Mouse (Mus musculus): ENCODE measurements around the gene Ctsa. TPM values are rescaled to one million over a fixed set of nuclear protein-coding genes. Genes with fewer than 3 reads are reported as not detected.

Ctsa gene
- polyA plus RNA-seq, 1 experiment from 2014 or later, result 101 TPM

- peaks cover 6% of the 10 kb centered on the region; the same call in 1 of the 2 replicates for H3K36me3 ChIP-seq (replicated peaks)
- no peaks in the 10 kb centered on the region for H3K9me3 ChIP-seq
Measured at GRCm38 (mm10) chr2:164815348-164815747, 17.3 kb upstream of the Ctsa start.

GRCm38 (mm10) chr2:164815821-164816220 lies 16.9 kb upstream of the Ctsa start:
- Histone ChIP-seq H3K36me3 (replicated peaks) (peaks cover 10% of the 10 kb centered on the region), H3K9me3 (no peaks in the 10 kb centered on the region), H3K4me2 (no peak overlapping the region), H3K4me1 (no peaks in the 10 kb centered on the region), H3K27me3 (replicated peaks) (no peaks in the 10 kb centered on the region), H3K27ac (no peak overlapping the region), H3K9ac (no peak overlapping the region), H3K4me3 (no peak overlapping the region)
- WGBS, result 92% methylated on average over 8 of the region's 8 CpGs
- ATAC-seq (replicated peaks), result no peak

More at GRCm38 (mm10) chr2:164815348-164815747, 17.3 kb upstream of the Ctsa start:
- H3K9ac ChIP-seq, result no peak overlapping the region
- ATAC-seq (replicated peaks), result no peak
- H3K4me3 ChIP-seq, result no peak overlapping the region
- H3K4me2 ChIP-seq, result no peak overlapping the region
- WGBS, result 89% methylated on average over 5 of the region's 5 CpGs
- H3K27me3 ChIP-seq (replicated peaks), result no peaks in the 10 kb centered on the region
- H3K27ac ChIP-seq, result no peak overlapping the region
- H3K4me1 ChIP-seq, result no peaks in the 10 kb centered on the region

GRCm38 (mm10) chr2:164817206-164817605 lies 15.5 kb upstream of the Ctsa start:
- peaks cover 16% of the 10 kb centered on the region for H3K36me3 ChIP-seq (replicated peaks)
- no peak overlapping the region for H3K4me2 ChIP-seq
- no peak overlapping the region for H3K9ac ChIP-seq
- peaks cover 3% of the 10 kb centered on the region for H3K4me1 ChIP-seq
- no peak for ATAC-seq (replicated peaks)
- no peaks in the 10 kb centered on the region for H3K27me3 ChIP-seq (replicated peaks)
- no peak overlapping the region for H3K4me3 ChIP-seq
- H3K9me3 ChIP-seq, result no peaks in the 10 kb centered on the region
- WGBS, result 85% methylated on average over 6 of the region's 6 CpGs
- no peak overlapping the region for H3K27ac ChIP-seq

GRCm38 (mm10) chr2:164817703-164818102 lies 15.0 kb upstream of the Ctsa start:
- Histone ChIP-seq H3K4me2 (no peak overlapping the region), H3K27ac (no peak overlapping the region), H3K9ac (no peak overlapping the region), H3K36me3 (replicated peaks) (peaks cover 16% of the 10 kb centered on the region), H3K9me3 (no peaks in the 10 kb centered on the region), H3K27me3 (replicated peaks) (no peaks in the 10 kb centered on the region), H3K4me1 (peaks cover 7% of the 10 kb centered on the region), H3K4me3 (no peak overlapping the region)
- no peak for ATAC-seq (replicated peaks)
- 77% methylated on average over 5 of the region's 5 CpGs for WGBS

GRCm38 (mm10) chr2:164821060-164821459 lies 11.6 kb upstream of the Ctsa start:
- Histone ChIP-seq H3K4me3 (no peak overlapping the region), H3K27ac (no peak overlapping the region), H3K4me2 (no peak overlapping the region), H3K9ac (no peak overlapping the region), H3K27me3 (replicated peaks) (no peaks in the 10 kb centered on the region), H3K9me3 (no peaks in the 10 kb centered on the region), H3K36me3 (replicated peaks) (peaks cover 28% of the 10 kb centered on the region), H3K4me1 (peaks cover 22% of the 10 kb centered on the region)
- ATAC-seq (replicated peaks), result no peak
- 85% methylated on average over 6 of the region's 6 CpGs for WGBS

GRCm38 (mm10) chr2:164822636-164823165 lies 10.0 kb upstream of the Ctsa start, which contains the start of gene Zswim1:
Zswim1 (plus strand) TSS chr2:164822686.
- under 1% methylated on average over 32 of the region's 32 CpGs for WGBS
- Histone ChIP-seq H3K4me1 (peaks cover 29% of the 10 kb centered on the region), H3K36me3 (replicated peaks) (peaks cover 41% of the 10 kb centered on the region), H3K27ac (peak within 1 kb of the TSS; percentile 96), H3K9me3 (no peaks in the 10 kb centered on the region), H3K4me2 (peak within 1 kb of the TSS; percentile 57), H3K27me3 (replicated peaks) (no peaks in the 10 kb centered on the region), H3K4me3 (peak within 1 kb of the TSS; percentile 80), H3K9ac (peak within 1 kb of the TSS; percentile 81)
- peak; percentile 99 for ATAC-seq (replicated peaks)

- peaks cover 29% of the 10 kb centered on the region for H3K4me1 ChIP-seq
- WGBS, result 1% methylated on average over 10 of the region's 10 CpGs
- H3K4me3 ChIP-seq, result peak overlapping the region; percentile 80
- peak; percentile 81 for ATAC-seq (replicated peaks)
- no peaks in the 10 kb centered on the region for H3K27me3 ChIP-seq (replicated peaks)
- peak overlapping the region; percentile 96 for H3K27ac ChIP-seq
- H3K9me3 ChIP-seq, result no peaks in the 10 kb centered on the region
- H3K9ac ChIP-seq, result peak overlapping the region; percentile 81
- H3K36me3 ChIP-seq (replicated peaks), result peaks cover 41% of the 10 kb centered on the region
- H3K4me2 ChIP-seq, result peak overlapping the region; percentile 57
Measured at GRCm38 (mm10) chr2:164823181-164823585, 9.5 kb upstream of the Ctsa start.

- Histone ChIP-seq H3K9me3 (no peaks in the 10 kb centered on the region), H3K9ac (no peak overlapping the region), H3K36me3 (replicated peaks) (peaks cover 41% of the 10 kb centered on the region), H3K27ac (no peak overlapping the region), H3K27me3 (replicated peaks) (no peaks in the 10 kb centered on the region), H3K4me2 (peak overlapping the region; percentile 57), H3K4me3 (peak overlapping the region; percentile 80; the same call in 1 of the 2 replicates), H3K4me1 (peaks cover 29% of the 10 kb centered on the region)
- WGBS, result 94% methylated on average over 4 of the region's 4 CpGs
- no peak for ATAC-seq (replicated peaks)
Measured at GRCm38 (mm10) chr2:164823969-164824368, 8.7 kb upstream of the Ctsa start.

GRCm38 (mm10) chr2:164825521-164825920 lies 7.2 kb upstream of the Ctsa start:
- H3K9me3 ChIP-seq, result no peaks in the 10 kb centered on the region
- H3K36me3 ChIP-seq (replicated peaks), result peaks cover 36% of the 10 kb centered on the region
- no peak overlapping the region for H3K4me3 ChIP-seq
- H3K27ac ChIP-seq, result no peak overlapping the region
- H3K9ac ChIP-seq, result no peak overlapping the region
- no peak for ATAC-seq (replicated peaks)
- 94% methylated on average over 17 of the region's 17 CpGs for WGBS
- no peak overlapping the region for H3K4me2 ChIP-seq
- H3K27me3 ChIP-seq (replicated peaks), result no peaks in the 10 kb centered on the region
- H3K4me1 ChIP-seq, result peaks cover 29% of the 10 kb centered on the region

GRCm38 (mm10) chr2:164827146-164827850 lies 5.4 kb upstream of the Ctsa start:
- no peak overlapping the region for H3K27ac ChIP-seq
- H3K4me1 ChIP-seq, result peaks cover 25% of the 10 kb centered on the region
- H3K27me3 ChIP-seq (replicated peaks), result no peaks in the 10 kb centered on the region
- H3K4me2 ChIP-seq, result no peak overlapping the region
- 92% methylated on average over 16 of the region's 16 CpGs for WGBS
- peaks cover 27% of the 10 kb centered on the region for H3K36me3 ChIP-seq (replicated peaks)
- no peak overlapping the region for H3K9ac ChIP-seq
- H3K9me3 ChIP-seq, result no peaks in the 10 kb centered on the region
- no peak overlapping the region for H3K4me3 ChIP-seq
- no peak for ATAC-seq (replicated peaks)

- no peak within 1 kb of the TSS for H3K9ac ChIP-seq
- no peaks in the 10 kb centered on the region for H3K27me3 ChIP-seq (replicated peaks)
- H3K27ac ChIP-seq, result no peak within 1 kb of the TSS
- peaks cover 28% of the 10 kb centered on the region for H3K4me1 ChIP-seq
- H3K4me3 ChIP-seq, result no peak within 1 kb of the TSS
- H3K9me3 ChIP-seq, result no peaks in the 10 kb centered on the region
- WGBS, result 90% methylated on average over 6 of the region's 6 CpGs
- no peak for ATAC-seq (replicated peaks)
- no peak within 1 kb of the TSS for H3K4me2 ChIP-seq
- peaks cover 27% of the 10 kb centered on the region for H3K36me3 ChIP-seq (replicated peaks)
Measured at GRCm38 (mm10) chr2:164828437-164828836, 4.2 kb upstream of the Ctsa start, which contains the start of gene Spata25. Spata25 (minus strand) TSS chr2:164828537.

- H3K9me3 ChIP-seq, result no peaks in the 10 kb centered on the region
- ATAC-seq (replicated peaks), result no peak
- H3K27me3 ChIP-seq (replicated peaks), result no peaks in the 10 kb centered on the region
- no peak overlapping the region for H3K27ac ChIP-seq
- WGBS, result 92% methylated on average over 1 of the region's 1 CpGs
- no peak overlapping the region for H3K9ac ChIP-seq
- H3K4me2 ChIP-seq, result no peak overlapping the region
- H3K36me3 ChIP-seq (replicated peaks), result peaks cover 27% of the 10 kb centered on the region
- peaks cover 25% of the 10 kb centered on the region for H3K4me1 ChIP-seq
- no peak overlapping the region for H3K4me3 ChIP-seq
Measured at GRCm38 (mm10) chr2:164829090-164829489, 3.6 kb upstream of the Ctsa start.

GRCm38 (mm10) chr2:164831029-164831428 lies 1.6 kb upstream of the Ctsa start:
- no peak overlapping the region for H3K27ac ChIP-seq
- no peak overlapping the region for H3K4me3 ChIP-seq
- no peak overlapping the region for H3K4me2 ChIP-seq
- H3K27me3 ChIP-seq (replicated peaks), result no peaks in the 10 kb centered on the region
- peaks cover 13% of the 10 kb centered on the region for H3K36me3 ChIP-seq (replicated peaks)
- 89% methylated on average over 10 of the region's 10 CpGs for WGBS
- peaks cover 33% of the 10 kb centered on the region for H3K4me1 ChIP-seq
- H3K9ac ChIP-seq, result no peak overlapping the region
- ATAC-seq (replicated peaks), result no peak
- no peaks in the 10 kb centered on the region for H3K9me3 ChIP-seq

Data from midbrain, embryonic 15.5 days (tissue).